Comparison of ENCODE assay signal across 8 mouse cellular contexts in genomic region chr17:80620786-80621423, GRCm38 (mm10). TPM values are rescaled to one million over a fixed set of nuclear protein-coding genes. Genes with fewer than 3 reads are reported as not detected.
DNase-seq lines count a peak whose midpoint lies in the region; ATAC-seq and TF ChIP-seq lines count a peak whose summit lies in the region.

No protein-coding gene starts in this region.

- H3K9me3 ChIP-seq in liver, embryonic 11.5 days (ENCODE audit: control insufficient read depth, low read length), result no peaks in the 10 kb centered on the region
- no peaks in the 10 kb centered on the region for H3K9me3 ChIP-seq in neural tube, embryonic 11.5 days (ENCODE audit: control insufficient read depth, low read length)
- H3K9me3 ChIP-seq in stomach, postnatal 0 days (ENCODE audit: control insufficient read depth, low read length), result no peaks in the 10 kb centered on the region

- ATAC-seq in liver, embryonic 11.5 days (replicated peaks; ENCODE audit: low FRiP score), result peak; percentile 51; the same call in 1 of the 2 replicates
- ATAC-seq in neural tube, embryonic 11.5 days (ENCODE audit: insufficient read depth, low FRiP score, low TSS enrichment), result peak; percentile 74
- 0 out of 2 replicates have a peak, but pooled peaks have one; percentile 69 for ATAC-seq in stomach, postnatal 0 days (ENCODE audit: low FRiP score, low TSS enrichment)

- peak; percentile 96 for TF ChIP-seq CTCF in stomach, postnatal 0 days (IDR thresholded peaks at IDR 0.05; ENCODE audit: low read depth)

- no peaks in the 10 kb centered on the region for H3K27me3 ChIP-seq in liver, embryonic 11.5 days (replicated peaks; ENCODE audit: control insufficient read depth, insufficient read depth, low read length)
- H3K27me3 ChIP-seq in neural tube, embryonic 11.5 days (ENCODE audit: control insufficient read depth, insufficient read depth, low read length), result no peaks in the 10 kb centered on the region
- no peaks in the 10 kb centered on the region for H3K27me3 ChIP-seq in stomach, postnatal 0 days (ENCODE audit: control insufficient read depth, insufficient read depth, low read length)

- no peak overlapping the region for H3K9ac ChIP-seq in liver, embryonic 11.5 days (ENCODE audit: low read depth, low read length)
- H3K9ac ChIP-seq in neural tube, embryonic 11.5 days (ENCODE audit: low read length), result no peak overlapping the region
- no peak overlapping the region for H3K9ac ChIP-seq in stomach, postnatal 0 days (ENCODE audit: low read length)

- 62% methylated on average over 5 of the region's 5 CpGs for WGBS in liver, embryonic 11.5 days
- WGBS in neural tube, embryonic 11.5 days, result 77% methylated on average over 5 of the region's 5 CpGs
- WGBS in stomach, postnatal 0 days, result 50% methylated on average over 5 of the region's 5 CpGs

- no peaks in the 10 kb centered on the region for H3K4me1 ChIP-seq in liver, embryonic 11.5 days (replicated peaks; ENCODE audit: control insufficient read depth, insufficient read depth, low read length)
- no peaks in the 10 kb centered on the region for H3K4me1 ChIP-seq in neural tube, embryonic 11.5 days (ENCODE audit: control insufficient read depth, insufficient read depth, low read length)
- no peaks in the 10 kb centered on the region for H3K4me1 ChIP-seq in stomach, postnatal 0 days (replicated peaks; ENCODE audit: control insufficient read depth, insufficient read depth)

- TF ChIP-seq EP300 in stomach, postnatal 0 days (optimal IDR thresholded peaks at IDR 0.05), result no peak

- H3K27ac ChIP-seq in liver, embryonic 11.5 days (ENCODE audit: low read depth, low read length), result no peak overlapping the region
- no peak overlapping the region for H3K27ac ChIP-seq in neural tube, embryonic 11.5 days (ENCODE audit: low read depth, low read length)
- no peak overlapping the region for H3K27ac ChIP-seq in stomach, postnatal 0 days (replicated peaks)

- H3K36me3 ChIP-seq in liver, embryonic 11.5 days (ENCODE audit: control insufficient read depth, insufficient read depth, low read length), result no peaks in the 10 kb centered on the region
- no peaks in the 10 kb centered on the region; the same call in 1 of the 2 replicates for H3K36me3 ChIP-seq in neural tube, embryonic 11.5 days (ENCODE audit: control insufficient read depth, insufficient read depth, low read length)
- peaks cover 2% of the 10 kb centered on the region; the same call in 1 of the 2 replicates for H3K36me3 ChIP-seq in stomach, postnatal 0 days (ENCODE audit: control insufficient read depth, insufficient read depth, low read length)

- H3K4me3 ChIP-seq in liver, embryonic 11.5 days (ENCODE audit: low read depth, low read length), result no peak overlapping the region
- no peak overlapping the region for H3K4me3 ChIP-seq in neural tube, embryonic 11.5 days (ENCODE audit: low read depth, low read length)
- H3K4me3 ChIP-seq in stomach, postnatal 0 days (ENCODE audit: low read depth, low read length), result no peak overlapping the region

- peak; percentile 75 for DNase-seq in 3T3-L1 (ENCODE audit: low read depth, low spot score)
- DNase-seq in T-cell, adult 2 months (ENCODE audit: low spot score), result peak; percentile 45
- DNase-seq in cerebellum, postnatal 36 days, result peak; percentile 78 to 79
- peak; percentile 47 for DNase-seq in gastrocnemius, adult 18-20 months (ENCODE audit: low spot score)
- peak; percentile 52 for DNase-seq in kidney, adult 9 months
- peak; percentile 52 for DNase-seq in liver, embryonic 11.5 days (ENCODE audit: low spot score)
- DNase-seq in neural tube, embryonic 11.5 days (ENCODE audit: low spot score), result peak; percentile 63
- peak; percentile 52 for DNase-seq in stomach, postnatal 0 days (ENCODE audit: low spot score)

- no peak overlapping the region for H3K4me2 ChIP-seq in liver, embryonic 11.5 days
- no peak overlapping the region for H3K4me2 ChIP-seq in neural tube, embryonic 11.5 days (ENCODE audit: low read depth)
- no peak overlapping the region for H3K4me2 ChIP-seq in stomach, postnatal 0 days (replicated peaks; ENCODE audit: low read depth)

RNA-seq across cellular contexts. Expression of gene Cdkl4, which starts 43.3 kb away (rescaled TPM):
- under 1 TPM in 1 of 2 experiments, not detected in 1; 0.19 TPM for total RNA-seq in gastrocnemius, adult 18-20 months (2021)
- 0.53 and 0.56 TPM in 2 replicates for polyA plus RNA-seq in liver, embryonic 11.5 days (2014; fragmentation: Nextera tagmentation; extraction: Ambion mirVana)
- 4.9 and 7.3 TPM in 2 replicates for polyA plus RNA-seq in neural tube, embryonic 11.5 days (2014; fragmentation: Nextera tagmentation; extraction: Ambion mirVana)
- polyA plus RNA-seq in stomach, postnatal 0 days (2015; fragmentation: Nextera tagmentation; extraction: Ambion mirVana), result 0.05 and 0.08 TPM in 2 replicates
